Mouse (Mus musculus): Measurements from ENCODE around the gene Tubb2a.

DNA sequence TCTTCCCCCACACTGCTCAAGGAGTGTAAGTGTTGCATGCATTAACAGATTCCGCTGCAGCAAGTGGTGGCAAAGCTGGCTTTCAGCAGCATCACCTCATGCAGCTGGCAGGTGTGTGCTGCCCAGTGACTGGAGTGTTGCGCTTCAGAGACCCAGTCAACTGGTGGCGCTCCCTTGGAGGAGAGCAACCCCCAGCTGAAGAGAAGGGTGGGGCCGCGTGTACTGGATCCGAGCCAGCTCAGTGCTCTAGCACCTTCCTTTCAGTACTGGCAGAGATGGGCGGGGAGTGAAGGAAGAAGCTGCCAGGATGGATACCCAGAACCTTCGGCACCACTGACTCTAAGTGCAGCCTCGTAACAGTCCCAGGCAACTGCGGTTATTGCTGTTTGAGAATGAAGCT, 15.3 kb downstream of the Tubb2a start:
- TF ChIP-seq CTCF (IDR thresholded peaks at IDR 0.05 in 2 of 3, conservative IDR thresholded peaks at IDR 0.05 in 1 of 3; ENCODE audit: control insufficient read depth in 1 of 3, insufficient read depth in 1 of 3, low read depth in 2 of 3, low read length in 3 of 3, poor library complexity in 1 of 3, severe bottlenecking in 1 of 3) (no peak), HCFC1 (IDR thresholded peaks at IDR 0.05; ENCODE audit: low read depth, low read length) (no peak), EP300 (IDR thresholded peaks at IDR 0.05; ENCODE audit: low read depth in 1 of 2, low read length in 2 of 2) (no peak), MXI1 (IDR thresholded peaks at IDR 0.05; ENCODE audit: low read depth, low read length) (no peak), MAFK (IDR thresholded peaks at IDR 0.05; ENCODE audit: borderline replicate concordance, low read depth, low read length) (no peak), E2F4 (IDR thresholded peaks at IDR 0.05; ENCODE audit: borderline replicate concordance, low read depth, low read length) (no peak), POLR2A (IDR thresholded peaks at IDR 0.05; ENCODE audit: control insufficient read depth in 1 of 2, insufficient read depth in 1 of 2, low read depth in 1 of 2, low read length in 2 of 2, poor library complexity in 1 of 2) (no peak), CHD2 (IDR thresholded peaks at IDR 0.05; ENCODE audit: low read length) (no peak), POLR2AphosphoS5 (IDR thresholded peaks at IDR 0.05; ENCODE audit: borderline replicate concordance, low read depth, low read length) (no peak), GABPA (IDR thresholded peaks at IDR 0.05; ENCODE audit: low read depth, low read length) (no peak), TAL1 (IDR thresholded peaks at IDR 0.05; ENCODE audit: low read length) (no peak), NRF1 (IDR thresholded peaks at IDR 0.05; ENCODE audit: insufficient read depth, low read depth, low read length, poor library complexity, severe bottlenecking) (no peak), SMC3 (IDR thresholded peaks at IDR 0.05; ENCODE audit: low read depth, low read length) (no peak), TCF12 (IDR thresholded peaks at IDR 0.05; ENCODE audit: low read depth, low read length) (no peak)
